Mouse (Mus musculus) brain, embryonic 18.5 days (tissue): ENCODE results near the gene Llgl1.

Experiments
- DNase-seq: peaks from one replicate; pipeline ENCODE4 v3.0.0-alpha.2; 2012; ENCODE audit warnings: low read depth, low spot score

Llgl1 gene

DNA sequence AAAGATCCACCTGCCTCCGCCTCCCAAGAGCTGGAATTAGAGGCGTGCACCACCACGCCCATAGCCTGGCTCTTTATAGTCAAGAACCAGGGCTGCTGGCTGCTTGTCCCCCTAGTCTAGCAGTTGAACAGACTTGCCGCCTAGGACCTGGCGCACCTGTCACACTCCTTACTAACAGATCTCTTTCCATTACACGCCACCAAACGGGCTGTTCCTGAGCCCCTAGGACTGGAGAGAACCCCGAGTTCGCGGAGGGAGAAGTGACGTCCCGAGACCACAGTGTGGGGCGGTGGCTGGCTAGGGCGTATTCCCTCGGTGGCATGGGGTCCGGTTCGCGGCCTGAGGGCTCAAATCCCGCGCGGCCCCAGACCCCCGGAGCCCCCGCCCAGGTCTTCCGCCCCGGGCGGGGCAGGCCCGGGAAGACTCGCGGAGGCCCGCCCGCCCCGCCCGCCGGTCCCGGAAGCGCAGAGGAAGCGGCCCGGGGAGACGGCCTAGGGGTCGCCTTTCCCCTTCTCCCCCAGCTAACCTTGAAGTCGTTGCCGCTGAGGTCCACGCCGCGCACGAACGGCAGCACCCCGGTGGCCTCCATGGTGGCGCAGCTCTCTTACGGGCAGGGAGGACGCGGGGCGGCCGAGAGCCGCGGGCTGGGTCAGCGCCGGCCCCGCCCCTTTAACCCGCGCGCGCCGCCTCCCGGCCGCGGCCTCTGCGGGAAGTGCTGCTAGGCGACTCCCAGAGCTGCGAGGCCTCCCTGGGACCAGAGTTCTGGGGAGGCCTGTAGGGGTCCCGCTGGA is 27.3 kb downstream of the Llgl1 start, which contains the start of gene Flii:
Gene Flii, minus strand, starts transcription at position 663 of the 791 bp plus-strand sequence.
- DNase-seq: no peak

DNA sequence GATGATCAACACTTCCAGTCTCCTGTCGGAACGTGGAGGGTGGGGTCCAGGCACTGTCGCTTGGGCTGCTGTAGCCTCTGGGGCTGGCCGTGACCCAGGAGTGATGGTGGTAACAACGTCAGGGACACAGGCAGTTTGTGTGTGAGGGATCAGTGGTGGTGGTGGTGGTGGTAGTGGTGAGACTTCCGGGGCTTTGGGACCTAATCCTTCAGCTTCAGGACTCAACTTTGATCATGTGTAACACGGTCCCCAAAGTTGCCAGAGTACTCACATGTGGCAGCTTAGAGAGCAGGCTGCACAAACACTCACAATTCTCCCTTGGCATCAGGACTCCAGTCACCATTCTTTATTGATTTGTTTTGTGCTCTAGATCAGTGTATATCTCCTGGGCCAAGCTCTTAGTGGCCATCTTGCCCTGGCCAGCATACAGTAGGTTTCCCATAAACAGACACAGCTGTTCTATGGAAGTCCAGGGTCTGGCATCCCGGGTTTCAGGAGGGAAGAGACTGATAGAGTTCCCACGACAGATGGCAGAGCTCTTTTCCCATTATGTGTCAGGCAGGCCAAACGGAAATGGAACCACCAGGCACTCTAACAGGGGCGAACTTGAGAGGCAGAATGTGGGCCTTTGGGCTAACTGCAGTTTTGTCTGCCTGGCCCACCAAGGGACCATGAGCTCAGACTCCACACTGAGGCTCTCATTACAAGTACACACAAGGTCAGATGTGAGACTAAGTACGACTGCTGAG is 28.0 kb downstream of the Llgl1 start:
- DNase-seq: no peak

DNA sequence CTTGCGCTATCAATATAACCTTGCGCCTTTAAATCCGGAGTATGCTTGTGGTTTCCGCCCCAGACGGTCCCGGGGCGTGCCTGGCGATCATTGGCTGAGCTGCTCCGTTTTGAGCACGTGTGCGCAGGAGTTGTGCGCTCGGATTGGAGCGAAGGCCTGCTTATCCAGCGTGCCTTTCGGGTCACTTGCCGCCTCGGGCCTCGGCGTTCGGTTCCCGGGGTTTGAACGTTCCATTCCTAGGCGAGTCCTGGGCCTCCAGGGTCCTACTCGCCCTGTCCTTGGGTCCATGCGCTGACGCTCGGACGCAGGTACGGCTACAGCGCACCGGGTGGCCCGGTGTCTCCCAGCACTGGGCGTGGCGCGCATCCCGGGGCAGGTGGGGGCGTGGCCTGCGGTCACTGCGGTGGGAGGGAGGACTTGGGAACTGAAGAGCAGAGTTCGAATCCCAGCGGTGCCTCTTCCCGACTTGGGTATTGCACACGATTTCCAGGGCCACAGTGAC is 28.8 kb downstream of the Llgl1 start, which contains the start of gene Mief2:
Gene Mief2, plus strand, starts transcription at position 139 of the 502 bp plus-strand sequence.
- DNase-seq: peak; percentile 91

DNA sequence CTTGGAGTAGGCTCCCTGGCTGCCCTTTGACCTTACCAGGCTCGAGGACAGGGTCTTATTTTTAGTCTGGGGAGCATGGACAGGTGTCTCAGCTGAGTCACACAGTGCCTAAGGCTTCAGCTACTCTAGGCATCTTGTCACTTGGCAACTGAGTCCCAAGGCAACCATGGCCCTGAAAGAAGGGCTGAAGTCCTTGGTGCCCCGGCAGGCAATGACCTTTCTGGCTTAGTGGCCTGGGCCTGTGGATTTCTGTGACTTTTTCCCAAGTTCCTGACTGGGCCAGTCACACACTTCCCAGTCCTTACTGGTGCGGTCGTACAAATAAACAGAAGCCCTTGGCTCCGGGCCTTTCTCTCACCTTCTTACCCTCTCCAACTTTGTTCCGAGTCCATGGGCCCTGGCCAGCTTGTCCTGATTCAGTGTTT is 29.7 kb downstream of the Llgl1 start:
- no peak for DNase-seq

DNA sequence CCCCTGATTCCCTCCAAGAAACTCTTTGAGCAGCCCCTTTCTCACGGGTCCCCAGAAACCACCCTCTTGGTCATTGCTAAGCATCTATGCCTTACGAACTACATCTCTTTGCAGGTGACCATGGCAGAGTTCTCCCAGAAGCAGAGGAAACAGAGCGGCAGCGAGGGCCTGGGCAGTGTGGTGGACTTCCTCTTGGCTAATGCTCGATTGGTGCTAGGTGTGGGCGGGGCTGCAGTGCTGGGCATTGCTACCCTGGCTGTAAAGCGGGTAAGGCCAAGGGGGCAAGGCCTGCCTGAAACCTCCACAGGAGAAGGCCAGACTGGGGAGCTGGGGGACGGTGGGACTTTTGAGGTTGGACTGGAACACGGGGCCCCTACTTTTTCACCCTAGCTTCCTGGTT is 30.6 kb downstream of the Llgl1 start:
- no peak for DNase-seq

DNA sequence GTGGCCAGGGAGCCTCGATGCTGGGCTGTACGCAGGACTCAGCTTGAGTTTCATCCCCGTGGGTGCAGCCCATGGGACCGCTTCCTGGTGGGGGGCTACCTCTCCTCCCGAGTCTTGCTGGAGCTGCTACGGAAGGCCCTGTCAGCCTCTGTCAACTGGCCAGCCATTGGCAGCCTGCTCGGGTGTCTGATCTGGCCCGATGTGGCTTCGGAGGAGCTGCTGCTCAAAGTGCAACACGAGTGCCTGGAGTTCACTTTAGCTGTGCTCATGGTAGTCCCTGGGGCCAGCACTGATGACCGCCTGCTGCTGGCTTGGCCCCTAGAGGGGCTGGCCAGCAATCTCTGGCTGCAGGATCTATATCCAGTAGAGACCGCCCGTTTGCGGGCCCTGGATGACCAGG is 31.7 kb downstream of the Llgl1 start:
- DNase-seq: no peak

DNA sequence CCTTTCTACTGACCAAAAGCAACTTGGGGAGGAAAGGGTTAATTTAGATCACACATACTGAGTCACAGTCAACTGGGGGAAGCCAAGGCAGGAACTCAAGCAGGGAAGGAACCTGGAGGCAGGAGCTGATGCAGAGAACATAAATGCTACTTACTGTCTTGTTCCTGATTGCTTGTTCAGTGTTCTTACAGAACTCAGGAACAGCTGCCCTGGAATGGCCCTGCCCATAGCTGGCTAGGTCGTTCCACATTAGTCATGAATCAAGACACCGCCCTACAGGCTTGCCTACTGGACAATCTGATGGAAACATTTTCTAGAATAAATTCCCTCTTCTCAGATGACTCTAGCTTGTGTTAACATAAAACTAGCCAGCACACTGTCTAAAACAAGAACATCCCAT is 34.7 kb downstream of the Llgl1 start:
- DNase-seq: no peak

DNA sequence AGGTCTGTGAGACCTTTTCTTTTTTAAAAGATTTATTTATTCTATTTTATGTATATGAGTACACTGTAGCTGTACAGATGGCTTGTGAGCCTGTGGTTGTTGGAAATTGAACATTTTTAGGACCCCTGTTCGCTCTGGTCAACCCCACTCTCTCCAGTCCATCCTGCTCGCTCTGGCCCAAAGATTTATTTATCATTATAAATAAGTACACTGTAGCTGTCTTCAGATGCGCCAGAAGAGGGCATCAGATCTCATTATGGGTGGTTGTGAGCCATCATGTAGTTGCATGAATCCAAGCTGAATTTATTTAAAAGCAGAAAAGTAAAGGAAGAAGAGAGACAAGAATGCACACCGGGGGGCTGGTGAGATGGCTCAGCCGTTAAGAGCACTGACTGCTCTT is 35.7 kb downstream of the Llgl1 start:
- DNase-seq: no peak

DNA sequence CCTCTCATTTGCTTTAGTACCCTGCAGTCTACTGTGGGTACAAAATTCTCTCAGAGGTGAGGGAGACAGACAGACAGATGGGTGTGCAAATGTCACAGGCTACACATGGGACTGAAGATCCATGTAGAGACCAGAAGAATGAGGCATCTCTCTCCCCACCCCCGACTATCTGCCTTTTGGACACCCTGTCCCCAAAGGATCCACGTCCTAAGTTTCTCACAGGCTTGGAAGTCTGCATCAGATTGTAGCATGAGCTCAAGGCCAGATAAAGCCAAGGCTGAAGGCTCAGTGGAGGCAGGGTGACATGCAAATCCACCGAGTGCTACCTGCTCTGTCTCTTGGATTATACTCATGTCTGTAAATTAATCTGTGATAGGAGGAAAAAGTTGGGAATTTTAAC is 37.0 kb downstream of the Llgl1 start:
- no peak for DNase-seq

DNA sequence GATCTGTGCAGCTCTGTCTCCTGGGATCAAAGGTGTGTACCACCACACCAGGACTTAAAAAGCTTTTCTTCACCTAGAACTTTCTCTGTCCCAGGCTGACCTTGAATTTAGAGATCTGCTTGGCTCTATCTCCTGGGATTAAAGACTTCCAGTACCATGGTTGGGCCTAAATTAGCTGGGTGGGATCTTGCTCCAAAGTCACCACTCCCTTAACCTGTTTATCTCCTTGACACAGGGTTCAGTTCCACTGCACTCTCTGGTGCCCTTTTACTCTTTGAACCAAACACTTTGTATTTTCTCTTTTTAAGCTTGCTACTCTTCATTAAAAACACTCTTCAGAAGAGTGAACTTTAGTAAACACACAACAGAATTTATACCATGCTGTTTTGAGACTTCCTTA is 37.9 kb downstream of the Llgl1 start:
- DNase-seq: no peak

DNA sequence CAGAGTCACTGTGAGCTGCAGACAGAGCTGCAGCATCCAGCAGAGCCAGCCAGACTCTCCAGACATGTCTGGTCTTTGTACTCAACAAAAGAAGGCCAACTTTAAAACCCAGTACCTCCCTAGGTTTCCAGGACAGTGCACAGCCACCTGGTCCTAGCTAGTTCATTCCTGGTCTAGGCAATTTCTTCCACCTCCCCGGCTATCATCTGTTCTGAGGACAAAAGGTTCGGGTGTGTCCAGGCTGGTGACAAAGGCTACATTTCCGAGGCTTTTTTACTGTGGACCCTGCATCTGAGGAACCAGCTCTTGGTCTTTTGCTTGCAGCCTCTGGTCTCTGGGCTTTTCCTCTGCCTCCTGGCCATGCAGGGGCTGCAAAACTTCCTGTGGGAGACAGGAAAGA is 40.8 kb downstream of the Llgl1 start:
- no peak for DNase-seq

DNA sequence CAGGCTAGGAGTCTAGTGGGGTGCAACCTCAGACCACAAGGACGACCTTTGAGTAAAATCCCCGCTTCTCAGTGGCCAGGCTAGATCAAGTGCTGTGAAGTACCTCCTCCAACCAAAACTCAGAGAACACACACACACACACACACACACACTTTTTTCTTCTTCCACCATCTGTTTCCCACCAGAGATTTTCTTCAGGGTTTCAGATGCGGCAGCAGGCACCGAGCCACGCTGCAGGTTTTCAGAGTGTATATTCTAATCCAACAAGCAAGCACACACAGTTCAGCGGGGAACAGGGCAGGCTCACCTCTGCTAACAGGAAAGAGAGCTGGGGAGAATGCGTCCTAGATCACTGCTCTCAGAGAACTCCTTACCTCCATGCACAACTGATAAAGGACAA is 56.0 kb downstream of the Llgl1 start:
- no peak for DNase-seq

DNA sequence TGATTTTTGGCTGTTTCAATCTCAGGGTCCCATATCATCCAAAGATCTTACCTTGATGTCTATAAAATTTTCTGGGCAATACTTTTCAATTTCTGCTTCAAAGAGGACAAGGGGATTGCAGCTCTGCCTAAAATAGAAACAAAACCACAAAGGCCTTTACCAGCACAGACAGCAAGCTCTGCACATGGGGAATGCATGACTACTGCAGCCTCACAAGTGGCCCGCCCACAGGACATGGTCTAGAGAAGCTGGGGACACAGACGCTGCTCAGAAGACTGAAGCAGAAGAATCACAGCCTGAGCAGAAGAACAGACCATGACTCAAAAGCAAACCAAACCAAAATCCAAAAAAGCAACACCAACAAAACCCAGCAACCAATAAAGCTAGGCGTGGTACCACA is 62.2 kb downstream of the Llgl1 start:
- no peak for DNase-seq
